Mouse (Mus musculus) heart, postnatal 14 days (tissue): ENCODE measurements at regions not wholly inside any gene's neighbourhood (a gene's known extent, or its start where the extent isn't known, plus 50 kb on each side); places are given as distances from the start of the nearest gene placed in this dataset.

ENCODE experiments used
- DNase-seq, 2 experiments: peaks; one replicate each; pipeline ENCODE4 v3.0.0; 2021 to 2022
- intact Hi-C: fragments of 180-260 bp; cut with DNase I; formaldehyde crosslinking; loops from one replicate; pipeline ENCODE4 v1.15.1; 2025

GRCm38 (mm10) chr13:101568985-101569631 is 198.9 kb downstream of the Pik3r1 start:
- intact Hi-C loops, result no loop called here
- DNase-seq, result no peak

GRCm38 (mm10) chr13:101565323-101565722 is 202.7 kb downstream of the Pik3r1 start:
- DNase-seq, result no peak
- intact Hi-C loops, result no loop called here

- intact Hi-C loops, result no loop called here
- DNase-seq, result no peak
These were observed 212.6 kb downstream of the Pik3r1 start for GRCm38 (mm10) chr13:101555371-101555874.

- peak; percentile 11 to 26 for DNase-seq
- intact Hi-C loops, result no loop called here
These were observed 214.9 kb downstream of the Pik3r1 start for GRCm38 (mm10) chr13:101553131-101553549.

- DNase-seq, result no peak
- intact Hi-C loops, result no loop called here
These were observed 215.6 kb downstream of the Pik3r1 start for GRCm38 (mm10) chr13:101552451-101552850.

GRCm38 (mm10) chr13:101551068-101551467 is 216.9 kb downstream of the Pik3r1 start:
- DNase-seq, result no peak
- intact Hi-C loops, result no loop called here

- DNase-seq, result no peak
- intact Hi-C loops, result no loop called here
These were observed 217.5 kb downstream of the Pik3r1 start for GRCm38 (mm10) chr13:101550526-101550925.

- DNase-seq, result no peak
- intact Hi-C loops, result no loop called here
These were observed 220.1 kb downstream of the Pik3r1 start for GRCm38 (mm10) chr13:101547887-101548286.

- intact Hi-C loops, result no loop called here
- no peak for DNase-seq
These were observed 220.7 kb downstream of the Pik3r1 start for GRCm38 (mm10) chr13:101547365-101547764.

- intact Hi-C loops, result no loop called here
- DNase-seq, result peak; percentile 8 to 12
These were observed 222.5 kb downstream of the Pik3r1 start for GRCm38 (mm10) chr13:101545344-101546181.

- intact Hi-C loops, result no loop called here
- DNase-seq, result peak in 1 of 2 experiments; percentile 12
These were observed 227.4 kb downstream of the Pik3r1 start for GRCm38 (mm10) chr13:101540391-101541191.

- intact Hi-C loops, result no loop called here
- DNase-seq, result no peak
These were observed 229.9 kb downstream of the Pik3r1 start for GRCm38 (mm10) chr13:101538110-101538509.

- no peak for DNase-seq
- intact Hi-C loops, result no loop called here
These were observed 232.0 kb downstream of the Pik3r1 start for GRCm38 (mm10) chr13:101536019-101536418.

- intact Hi-C loops, result no loop called here
- no peak for DNase-seq
These were observed 232.6 kb downstream of the Pik3r1 start for GRCm38 (mm10) chr13:101535331-101535866.

- intact Hi-C loops, result no loop called here
These were observed 233.5 kb downstream of the Pik3r1 start for GRCm38 (mm10) chr13:101534490-101534889.

GRCm38 (mm10) chr13:101532913-101533312 is 235.1 kb downstream of the Pik3r1 start:
- no peak for DNase-seq
- intact Hi-C loops, result no loop called here

More at GRCm38 (mm10) chr13:101534490-101534889, 233.5 kb downstream of the Pik3r1 start:
- no peak for DNase-seq

- DNase-seq, result no peak
- intact Hi-C loops, result no loop called here
These were observed 240.3 kb downstream of the Pik3r1 start for GRCm38 (mm10) chr13:101527691-101528090.

GRCm38 (mm10) chr13:101524781-101525180 is 243.2 kb downstream of the Pik3r1 start:
- intact Hi-C loops, result no loop called here

GRCm38 (mm10) chr13:101524223-101524622 is 243.8 kb downstream of the Pik3r1 start:
- intact Hi-C loops, result no loop called here
- DNase-seq, result no peak

More at GRCm38 (mm10) chr13:101524781-101525180, 243.2 kb downstream of the Pik3r1 start:
- no peak for DNase-seq

GRCm38 (mm10) chr13:101523492-101523891 is 244.5 kb downstream of the Pik3r1 start:
- intact Hi-C loops, result no loop called here
- no peak for DNase-seq
